Mouse (Mus musculus) intestine, embryonic 16.5 days (tissue): ENCODE results near the gene Thoc5. TPM values are rescaled to one million over a fixed set of nuclear protein-coding genes. Genes with fewer than 3 reads are reported as not detected.

Source experiments
- ATAC-seq: fragments of 200-750 bp; cut with Nextera tagmentation; 2 replicates; pipeline ENCODE4 v1.8.0; 2017; ENCODE audit warnings: moderate TSS enrichment, moderate library complexity
- H3K27ac ChIP-seq: fragments of 300-500 bp; sonication (generic); 2 replicates; pipeline ENCODE4 v1.5.1; 2014; ENCODE audit warnings: mild to moderate bottlenecking, low read length
- H3K27me3 ChIP-seq: fragments of 300-500 bp; sonication (generic); replicated peaks from 2 replicates; pipeline ENCODE4 v1.6.1; 2014; ENCODE audit warnings: low read length, control low read depth, mixed read lengths; ENCODE audit not compliant: control insufficient read depth, insufficient read depth
- H3K36me3 ChIP-seq: fragments of 300-500 bp; sonication (generic); 2 replicates; pipeline ENCODE4 v1.6.1; 2014; ENCODE audit warnings: low read length, control low read depth; ENCODE audit not compliant: control insufficient read depth, insufficient read depth
- H3K4me1 ChIP-seq: fragments of 300-500 bp; sonication (generic); 2 replicates; pipeline ENCODE4 v1.6.1; 2014; ENCODE audit warnings: low read length, control low read depth, mixed read lengths; ENCODE audit not compliant: control insufficient read depth, insufficient read depth
- H3K4me2 ChIP-seq: fragments of 300-500 bp; sonication (generic); 2 replicates; pipeline ENCODE4 v1.6.1; 2014; ENCODE audit warnings: low read depth, low read length, control low read depth
- H3K4me3 ChIP-seq: fragments of 300-500 bp; sonication (generic); 2 replicates; pipeline ENCODE4 v1.5.1; 2014; ENCODE audit warnings: mild to moderate bottlenecking, low read length
- H3K9ac ChIP-seq: fragments of 300-500 bp; sonication (generic); 2 replicates; pipeline ENCODE4 v1.6.1; 2014; ENCODE audit warnings: low read depth, low read length
- H3K9me3 ChIP-seq: fragments of 300-500 bp; sonication (generic); 2 replicates; pipeline ENCODE4 v1.6.1; 2016; ENCODE audit warnings: low read length, control low read depth; ENCODE audit not compliant: control insufficient read depth
- WGBS: fragments of 180-500 bp; shearing (Covaris S2); extraction: QIAGEN DNeasy Blood & Tissue Kit; methylation state at CpG from one replicate; pipeline ENCODE4 v1.1.7; 2014; 5-methylcytosine and 5-hydroxymethylcytosine counted together
- microRNA-seq: library from miRNA; unstranded; fragments of <30 nt; microRNA quantifications from one replicate; pipeline ENCODE4, GENCODE M21; 2016
- polyA plus RNA-seq: library from polyadenylated mRNA; unstranded; fragments of >200 nt; fragmentation: Nextera tagmentation; extraction: Ambion mirVana; gene quantifications from 2 replicates; pipeline ENCODE4 v1.2.1, GENCODE M21; 2015

Gene Thoc5
- polyA plus RNA-seq, 1 experiment from 2014 or later, result 32.7 TPM

GRCm38 (mm10) chr11:4966888-4967287 lies 71.8 kb downstream of the Thoc5 start:
- no peak overlapping the region for H3K4me2 ChIP-seq
- no peaks in the 10 kb centered on the region for H3K36me3 ChIP-seq
- 65% methylated on average over 5 of the region's 5 CpGs for WGBS
- ATAC-seq, result no peak
- H3K9me3 ChIP-seq, result no peaks in the 10 kb centered on the region
- H3K9ac ChIP-seq, result no peak overlapping the region
- no peak overlapping the region for H3K27ac ChIP-seq
- H3K27me3 ChIP-seq, result no peaks in the 10 kb centered on the region
- no peak overlapping the region for H3K4me3 ChIP-seq
- no peaks in the 10 kb centered on the region for H3K4me1 ChIP-seq

GRCm38 (mm10) chr11:4967549-4967948 lies 72.4 kb downstream of the Thoc5 start:
- H3K9ac ChIP-seq, result no peak overlapping the region
- ATAC-seq, result no peak
- H3K4me1 ChIP-seq, result no peaks in the 10 kb centered on the region
- WGBS, result 45% methylated on average over 2 of the region's 2 CpGs
- H3K27ac ChIP-seq, result no peak overlapping the region
- no peaks in the 10 kb centered on the region for H3K9me3 ChIP-seq
- H3K4me2 ChIP-seq, result no peak overlapping the region
- no peak overlapping the region for H3K4me3 ChIP-seq
- no peaks in the 10 kb centered on the region for H3K36me3 ChIP-seq
- no peaks in the 10 kb centered on the region for H3K27me3 ChIP-seq

- WGBS, result 56% methylated on average over 10 of the region's 10 CpGs
- no peaks in the 10 kb centered on the region for H3K36me3 ChIP-seq
- no peak overlapping the region for H3K4me2 ChIP-seq
- no peaks in the 10 kb centered on the region for H3K27me3 ChIP-seq
- H3K9me3 ChIP-seq, result no peaks in the 10 kb centered on the region
- no peak for ATAC-seq
- no peak overlapping the region for H3K4me3 ChIP-seq
- 0 out of 2 replicates have a peak, but pooled peaks cover 1% of the 10 kb centered on the region for H3K4me1 ChIP-seq
- H3K27ac ChIP-seq, result no peak overlapping the region
- no peak overlapping the region for H3K9ac ChIP-seq
Observed at GRCm38 (mm10) chr11:4968376-4968775, 73.3 kb downstream of the Thoc5 start.

GRCm38 (mm10) chr11:4972967-4973870 lies 78.1 kb downstream of the Thoc5 start:
- H3K4me3 ChIP-seq, result no peak overlapping the region
- H3K9ac ChIP-seq, result no peak overlapping the region
- no peak overlapping the region for H3K27ac ChIP-seq
- H3K9me3 ChIP-seq, result no peaks in the 10 kb centered on the region
- no peaks in the 10 kb centered on the region for H3K27me3 ChIP-seq
- H3K36me3 ChIP-seq, result no peaks in the 10 kb centered on the region
- H3K4me2 ChIP-seq, result no peak overlapping the region
- H3K4me1 ChIP-seq, result 0 out of 2 replicates have a peak, but pooled peaks cover 3% of the 10 kb centered on the region
- 56% methylated on average over 13 of the region's 13 CpGs for WGBS
- no peak for ATAC-seq

GRCm38 (mm10) chr11:4973871-4974256 lies 78.7 kb downstream of the Thoc5 start:
- Histone ChIP-seq H3K9me3 (no peaks in the 10 kb centered on the region), H3K4me1 (0 out of 2 replicates have a peak, but pooled peaks cover 3% of the 10 kb centered on the region), H3K9ac (no peak overlapping the region), H3K4me2 (no peak overlapping the region), H3K36me3 (no peaks in the 10 kb centered on the region), H3K27ac (no peak overlapping the region), H3K27me3 (no peaks in the 10 kb centered on the region), H3K4me3 (no peak overlapping the region)
- ATAC-seq, result no peak
- 85% methylated on average over 2 of the region's 2 CpGs for WGBS

- Histone ChIP-seq H3K27ac (0 out of 2 replicates have a peak overlapping the region, but pooled peaks have one; percentile 29), H3K9me3 (no peaks in the 10 kb centered on the region), H3K36me3 (no peaks in the 10 kb centered on the region), H3K4me1 (0 out of 2 replicates have a peak, but pooled peaks cover 3% of the 10 kb centered on the region), H3K9ac (no peak overlapping the region), H3K4me3 (no peak overlapping the region), H3K4me2 (no peak overlapping the region), H3K27me3 (no peaks in the 10 kb centered on the region)
- 65% methylated on average over 11 of the region's 11 CpGs for WGBS
- ATAC-seq, result no peak
Observed at GRCm38 (mm10) chr11:4974376-4975122, 79.4 kb downstream of the Thoc5 start.

- no peak overlapping the region for H3K4me3 ChIP-seq
- H3K4me2 ChIP-seq, result no peak overlapping the region; the same call in 1 of the 2 replicates
- 6% methylated on average over 14 of the region's 14 CpGs for WGBS
- no peak overlapping the region for H3K27ac ChIP-seq
- no peaks in the 10 kb centered on the region for H3K36me3 ChIP-seq
- H3K4me1 ChIP-seq, result 0 out of 2 replicates have a peak, but pooled peaks cover 3% of the 10 kb centered on the region
- H3K9ac ChIP-seq, result no peak overlapping the region
- no peaks in the 10 kb centered on the region for H3K27me3 ChIP-seq
- ATAC-seq, result peak; percentile 53; the same call in 1 of the 2 replicates
- H3K9me3 ChIP-seq, result no peaks in the 10 kb centered on the region
Observed at GRCm38 (mm10) chr11:4975623-4976022, 80.5 kb downstream of the Thoc5 start.

Small RNAs within 50 kb of the gene (microRNA-seq; reads per million reads assigned to microRNA genes)
- gene Mir6918, result 1.6 reads per million

Other genes starting within 250 kb of the Thoc5 start
- 1,259 and 1,267 TPM in 2 replicates for gene Uqcr10, start 191.0 kb upstream of the Thoc5 start, polyA plus RNA-seq
- gene Zmat5, start 190.6 kb upstream of the Thoc5 start, polyA plus RNA-seq, result 64.8 and 66.0 TPM in 2 replicates
- 0.07 and 0.15 TPM in 2 replicates for gene Cabp7, start 148.5 kb upstream of the Thoc5 start, polyA plus RNA-seq
- 38.0 and 38.8 TPM in 2 replicates for gene Nf2, start 45.8 kb upstream of the Thoc5 start, polyA plus RNA-seq
- 112 and 119 TPM in 2 replicates for gene Nipsnap1, start 21.4 kb upstream of the Thoc5 start, polyA plus RNA-seq
- gene Nefh, start 52.7 kb downstream of the Thoc5 start, polyA plus RNA-seq, result 0.55 and 0.61 TPM in 2 replicates
- 81.2 and 85.4 TPM in 2 replicates for gene Ap1b1, start 91.5 kb downstream of the Thoc5 start, polyA plus RNA-seq
- 0.69 and 0.71 TPM in 2 replicates for gene Rasl10a, start 162.8 kb downstream of the Thoc5 start, polyA plus RNA-seq
- gene Gas2l1, start 170.0 kb downstream of the Thoc5 start, polyA plus RNA-seq, result 17.5 and 21.0 TPM in 2 replicates
- gene Rhbdd3, start 203.6 kb downstream of the Thoc5 start, polyA plus RNA-seq, result 27.8 and 32.5 TPM in 2 replicates
- gene Ewsr1, start 203.9 kb downstream of the Thoc5 start, polyA plus RNA-seq, result 499 and 529 TPM in 2 replicates